Mouse (Mus musculus): Measurements from ENCODE around the gene Trim2. TPM values are rescaled to one million over a fixed set of nuclear protein-coding genes. Genes with fewer than 3 reads are reported as not detected.

Gene Trim2
- polyA plus RNA-seq (2015; fragmentation: Nextera tagmentation; extraction: Ambion mirVana), result 108 and 137 TPM in 2 replicates

- Histone ChIP-seq H3K36me3 (no peaks in the 10 kb centered on the region), H3K4me1 (peaks cover 41% of the 10 kb centered on the region), H3K9me3 (replicated peaks) (no peaks in the 10 kb centered on the region), H3K27me3 (replicated peaks) (no peaks in the 10 kb centered on the region), H3K27ac (replicated peaks) (peak within 1 kb of the TSS; percentile 81), H3K4me3 (replicated peaks) (peak within 1 kb of the TSS; percentile 48), H3K9ac (replicated peaks) (0 out of 2 replicates have a peak within 1 kb of the TSS, but pooled peaks have one; percentile 55), H3K4me2 (peak within 1 kb of the TSS; percentile 82)
- no peak for ATAC-seq (ENCODE audit: low FRiP score)
- 98% methylated on average over 3 of the region's 3 CpGs for WGBS
Measured at GRCm38 (mm10) chr3:84306777-84307176, at the start of gene Trim2. TSS of gene Trim2 (minus strand) at chr3:84306877.

GRCm38 (mm10) chr3:84355930-84356689 is 49.4 kb upstream of the Trim2 start:
- Histone ChIP-seq H3K36me3 (no peaks in the 10 kb centered on the region), H3K4me1 (no peaks in the 10 kb centered on the region), H3K9ac (replicated peaks) (no peak overlapping the region), H3K4me2 (no peak overlapping the region), H3K9me3 (replicated peaks) (no peaks in the 10 kb centered on the region), H3K4me3 (replicated peaks) (no peak overlapping the region), H3K27me3 (replicated peaks) (no peaks in the 10 kb centered on the region; the same call in 1 of the 2 replicates), H3K27ac (replicated peaks) (no peak overlapping the region)
- 50% methylated on average over 12 of the region's 12 CpGs for WGBS
- no peak for ATAC-seq (ENCODE audit: low FRiP score)

GRCm38 (mm10) chr3:84352353-84353034 is 45.8 kb upstream of the Trim2 start:
- H3K9me3 ChIP-seq (replicated peaks), result no peaks in the 10 kb centered on the region
- H3K4me3 ChIP-seq (replicated peaks), result no peak overlapping the region
- H3K9ac ChIP-seq (replicated peaks), result no peak overlapping the region
- H3K27me3 ChIP-seq (replicated peaks), result no peaks in the 10 kb centered on the region; the same call in 1 of the 2 replicates
- 54% methylated on average over 5 of the region's 5 CpGs for WGBS
- ATAC-seq (ENCODE audit: low FRiP score), result no peak
- H3K4me1 ChIP-seq, result peaks cover under 1% of the 10 kb centered on the region; the same call in 1 of the 2 replicates
- no peak overlapping the region for H3K27ac ChIP-seq (replicated peaks)
- H3K4me2 ChIP-seq, result no peak overlapping the region
- no peaks in the 10 kb centered on the region for H3K36me3 ChIP-seq

GRCm38 (mm10) chr3:84350311-84350710 is 43.6 kb upstream of the Trim2 start:
- Histone ChIP-seq H3K9me3 (replicated peaks) (no peaks in the 10 kb centered on the region), H3K4me2 (no peak overlapping the region), H3K27me3 (replicated peaks) (no peaks in the 10 kb centered on the region; the same call in 1 of the 2 replicates), H3K27ac (replicated peaks) (no peak overlapping the region), H3K36me3 (no peaks in the 10 kb centered on the region), H3K9ac (replicated peaks) (no peak overlapping the region), H3K4me3 (replicated peaks) (no peak overlapping the region), H3K4me1 (peaks cover 22% of the 10 kb centered on the region)
- ATAC-seq (ENCODE audit: low FRiP score), result no peak
- 86% methylated on average over 6 of the region's 6 CpGs for WGBS

- 96% methylated on average over 10 of the region's 10 CpGs for WGBS
- H3K9ac ChIP-seq (replicated peaks), result no peak overlapping the region
- no peak for ATAC-seq (ENCODE audit: low FRiP score)
- no peaks in the 10 kb centered on the region for H3K9me3 ChIP-seq (replicated peaks)
- H3K27me3 ChIP-seq (replicated peaks), result no peaks in the 10 kb centered on the region; the same call in 1 of the 2 replicates
- H3K27ac ChIP-seq (replicated peaks), result no peak overlapping the region
- H3K4me3 ChIP-seq (replicated peaks), result no peak overlapping the region
- peaks cover 28% of the 10 kb centered on the region for H3K4me1 ChIP-seq
- no peaks in the 10 kb centered on the region for H3K36me3 ChIP-seq
- H3K4me2 ChIP-seq, result no peak overlapping the region
Measured at GRCm38 (mm10) chr3:84349771-84350170, 43.1 kb upstream of the Trim2 start.

GRCm38 (mm10) chr3:84347426-84347825 is 40.7 kb upstream of the Trim2 start:
- Histone ChIP-seq H3K9me3 (replicated peaks) (no peaks in the 10 kb centered on the region), H3K4me2 (no peak overlapping the region), H3K4me3 (replicated peaks) (no peak overlapping the region), H3K27me3 (replicated peaks) (no peaks in the 10 kb centered on the region; the same call in 1 of the 2 replicates), H3K36me3 (no peaks in the 10 kb centered on the region), H3K4me1 (peaks cover 29% of the 10 kb centered on the region), H3K9ac (replicated peaks) (no peak overlapping the region), H3K27ac (replicated peaks) (no peak overlapping the region)
- no peak for ATAC-seq (ENCODE audit: low FRiP score)
- 48% methylated on average over 4 of the region's 4 CpGs for WGBS

- peaks cover 29% of the 10 kb centered on the region for H3K4me1 ChIP-seq
- H3K36me3 ChIP-seq, result no peaks in the 10 kb centered on the region
- ATAC-seq (ENCODE audit: low FRiP score), result no peak
- no peaks in the 10 kb centered on the region; the same call in 1 of the 2 replicates for H3K27me3 ChIP-seq (replicated peaks)
- no peak overlapping the region for H3K27ac ChIP-seq (replicated peaks)
- no peak overlapping the region for H3K4me3 ChIP-seq (replicated peaks)
- H3K9ac ChIP-seq (replicated peaks), result no peak overlapping the region
- no peak overlapping the region for H3K4me2 ChIP-seq
- no peaks in the 10 kb centered on the region for H3K9me3 ChIP-seq (replicated peaks)
- WGBS, result 6% methylated on average over 10 of the region's 10 CpGs
Measured at GRCm38 (mm10) chr3:84346456-84347150, 39.9 kb upstream of the Trim2 start.

GRCm38 (mm10) chr3:84345646-84345980 is 38.9 kb upstream of the Trim2 start:
- H3K9me3 ChIP-seq (replicated peaks), result no peaks in the 10 kb centered on the region
- ATAC-seq (ENCODE audit: low FRiP score), result peak; percentile 26; the same call in 1 of the 2 replicates
- H3K4me1 ChIP-seq, result peaks cover 29% of the 10 kb centered on the region
- peak overlapping the region; percentile 39; the same call in 1 of the 2 replicates for H3K4me3 ChIP-seq (replicated peaks)
- WGBS, result 33% methylated on average over 6 of the region's 6 CpGs
- no peak overlapping the region; the same call in 1 of the 2 replicates for H3K9ac ChIP-seq (replicated peaks)
- H3K4me2 ChIP-seq, result peak overlapping the region; percentile 81
- no peak overlapping the region for H3K27ac ChIP-seq (replicated peaks)
- H3K27me3 ChIP-seq (replicated peaks), result no peaks in the 10 kb centered on the region
- H3K36me3 ChIP-seq, result no peaks in the 10 kb centered on the region

- 14% methylated on average over 28 of the region's 28 CpGs for WGBS
- peaks cover 29% of the 10 kb centered on the region for H3K4me1 ChIP-seq
- H3K9me3 ChIP-seq (replicated peaks), result no peaks in the 10 kb centered on the region
- peak overlapping the region; percentile 45; the same call in 1 of the 2 replicates for H3K27ac ChIP-seq (replicated peaks)
- H3K4me2 ChIP-seq, result peak overlapping the region; percentile 81
- peak overlapping the region; percentile 39 for H3K4me3 ChIP-seq (replicated peaks)
- H3K9ac ChIP-seq (replicated peaks), result peak overlapping the region; percentile 28; the same call in 1 of the 2 replicates
- ATAC-seq (ENCODE audit: low FRiP score), result peak; percentile 86
- no peaks in the 10 kb centered on the region for H3K36me3 ChIP-seq
- no peaks in the 10 kb centered on the region for H3K27me3 ChIP-seq (replicated peaks)
Measured at GRCm38 (mm10) chr3:84344725-84345645, 38.3 kb upstream of the Trim2 start.

GRCm38 (mm10) chr3:84343101-84343500 is 36.4 kb upstream of the Trim2 start:
- Histone ChIP-seq H3K9ac (replicated peaks) (no peak overlapping the region), H3K9me3 (replicated peaks) (no peaks in the 10 kb centered on the region), H3K27me3 (replicated peaks) (no peaks in the 10 kb centered on the region), H3K4me3 (replicated peaks) (no peak overlapping the region), H3K36me3 (no peaks in the 10 kb centered on the region), H3K4me2 (no peak overlapping the region), H3K4me1 (peaks cover 29% of the 10 kb centered on the region), H3K27ac (replicated peaks) (no peak overlapping the region)
- ATAC-seq (ENCODE audit: low FRiP score), result no peak
- WGBS, result 91% methylated on average over 9 of the region's 9 CpGs

GRCm38 (mm10) chr3:84341811-84342210 is 35.1 kb upstream of the Trim2 start:
- Histone ChIP-seq H3K9me3 (replicated peaks) (no peaks in the 10 kb centered on the region), H3K27me3 (replicated peaks) (no peaks in the 10 kb centered on the region), H3K9ac (replicated peaks) (no peak overlapping the region), H3K27ac (replicated peaks) (no peak overlapping the region), H3K36me3 (no peaks in the 10 kb centered on the region), H3K4me2 (no peak overlapping the region), H3K4me1 (peaks cover 22% of the 10 kb centered on the region), H3K4me3 (replicated peaks) (no peak overlapping the region)
- 74% methylated on average over 7 of the region's 7 CpGs for WGBS
- no peak for ATAC-seq (ENCODE audit: low FRiP score)
